Mouse (Mus musculus) ES-Bruce4 (cell line): ENCODE data around the gene Fam124a. TPM values are rescaled to one million over a fixed set of nuclear protein-coding genes. Genes with fewer than 3 reads are reported as not detected.

Experiments
- H3K27ac ChIP-seq: 2 replicates; pipeline ENCODE4 v1.5.1; 2012; ENCODE audit warnings: low read length, inconsistent platforms; ENCODE audit not compliant: insufficient read depth
- H3K27me3 ChIP-seq: 2 replicates; pipeline ENCODE4 v1.6.1; 2012; ENCODE audit warnings: mild to moderate bottlenecking, low read length, inconsistent platforms; ENCODE audit not compliant: control insufficient read depth, poor library complexity, insufficient read depth, severe bottlenecking
- H3K36me3 ChIP-seq: 2 replicates; pipeline ENCODE4 v1.6.1; 2012; ENCODE audit warnings: inconsistent platforms, mild to moderate bottlenecking, low read length, moderate library complexity; ENCODE audit not compliant: control insufficient read depth, poor library complexity, insufficient read depth, severe bottlenecking
- H3K4me1 ChIP-seq: one replicate; pipeline ENCODE4 v1.8.1; 2011; ENCODE audit warnings: low read length; ENCODE audit not compliant: control insufficient read depth, insufficient read depth
- H3K4me3 ChIP-seq: 2 replicates; pipeline ENCODE4 v1.5.1; 2011; ENCODE audit warnings: low read depth, mild to moderate bottlenecking, low read length
- H3K9ac ChIP-seq: 2 replicates; pipeline ENCODE4 v1.6.1; 2012; ENCODE audit warnings: low read depth, mild to moderate bottlenecking, inconsistent platforms; ENCODE audit not compliant: poor library complexity, severe bottlenecking
- H3K9me3 ChIP-seq: replicated peaks from 2 replicates; pipeline ENCODE4 v1.6.1; 2012; ENCODE audit warnings: mild to moderate bottlenecking, low read length, inconsistent platforms; ENCODE audit not compliant: control insufficient read depth, poor library complexity, insufficient read depth, severe bottlenecking
- CTCF ChIP-seq: IDR thresholded peaks from one replicate; pipeline ENCODE4 v1.8.1; 2011; ENCODE audit warnings: low read depth, low read length
- EP300 ChIP-seq: IDR thresholded peaks from 2 replicates; pipeline ENCODE4 v1.6.1; 2011; ENCODE audit warnings: low read depth, low read length; ENCODE audit not compliant: insufficient read depth
- POLR2A ChIP-seq: IDR thresholded peaks from one replicate; pipeline ENCODE4 v1.8.1; 2011; ENCODE audit warnings: low read length; ENCODE audit not compliant: insufficient read depth
- polyA plus RNA-seq: library from polyadenylated mRNA; stranded (reverse); fragments of >200 nt; gene quantifications from 2 replicates; pipeline ENCODE4 v1.2.4, GENCODE M21; 2011; ENCODE audit warnings: low read depth; ENCODE audit not compliant: missing spikeins, insufficient read depth, insufficient read length

Fam124a gene
- polyA plus RNA-seq = 1.4 and 1.5 TPM in 2 replicates

DNA sequence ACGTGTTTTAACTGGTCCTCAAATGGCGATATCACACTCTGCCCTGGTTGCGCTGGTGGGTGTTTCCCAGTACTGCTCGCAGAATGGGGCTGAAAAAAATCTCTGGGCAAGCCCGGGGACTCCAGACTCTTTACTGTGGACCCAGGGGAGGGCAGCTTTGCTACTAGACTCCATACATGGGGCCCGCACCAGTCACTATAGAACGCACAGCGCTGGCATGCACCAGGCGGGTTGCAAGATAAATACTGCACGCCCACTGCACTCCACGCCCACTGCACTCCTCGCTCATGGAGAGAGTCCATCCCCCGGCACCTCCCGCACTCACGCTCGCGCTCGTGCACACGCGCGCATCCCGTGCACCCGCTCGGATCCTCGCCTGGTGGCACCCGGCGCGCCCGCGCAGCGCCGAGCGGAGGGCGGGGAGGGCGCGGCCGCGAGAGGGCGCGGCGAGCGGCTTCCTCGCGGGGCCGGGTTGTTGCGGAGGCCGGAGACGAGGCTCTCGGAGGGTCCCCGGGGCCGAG lies at the start of gene Fam124a:
Fam124a (plus strand) TSS at position 429 of the 521 bp plus-strand sequence.
- Histone ChIP-seq H3K27me3 (peaks cover 3% of the 10 kb centered on the region), H3K36me3 (no peaks in the 10 kb centered on the region), H3K4me3 (peak within 1 kb of the TSS; percentile 71), H3K9ac (peak within 1 kb of the TSS; percentile 68), H3K27ac (no peak within 1 kb of the TSS), H3K9me3 (no peaks in the 10 kb centered on the region), H3K4me1 (no peaks in the 10 kb centered on the region)
- TF ChIP-seq EP300 (no peak), CTCF (peak; percentile 23), POLR2A (no peak)

DNA sequence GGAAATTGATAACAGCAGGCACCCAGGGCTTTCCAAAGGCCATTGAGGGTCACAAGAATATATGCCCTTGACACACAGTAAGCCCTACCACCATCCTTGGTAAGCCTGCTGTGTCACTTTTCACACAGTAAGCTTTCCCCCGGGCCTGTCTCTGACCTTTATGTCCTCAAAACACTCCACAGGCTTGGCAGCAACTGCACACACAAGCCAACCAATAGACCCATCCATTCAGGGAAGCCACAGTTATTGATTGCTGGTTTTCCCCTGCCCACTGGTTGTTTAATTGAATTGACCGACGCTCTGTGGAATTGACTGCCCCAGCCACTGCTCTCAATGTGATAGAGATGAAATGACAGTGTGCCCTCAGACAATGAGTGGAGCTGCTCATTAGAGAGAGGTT lies 49.3 kb upstream of the Fam124a start:
- Histone ChIP-seq H3K27me3 (no peaks in the 10 kb centered on the region), H3K9ac (no peak overlapping the region), H3K4me1 (no peaks in the 10 kb centered on the region), H3K27ac (no peak overlapping the region), H3K4me3 (no peak overlapping the region), H3K9me3 (no peaks in the 10 kb centered on the region), H3K36me3 (no peaks in the 10 kb centered on the region)
- no peak for TF ChIP-seq EP300
- no peak for TF ChIP-seq POLR2A
- no peak for TF ChIP-seq CTCF

DNA sequence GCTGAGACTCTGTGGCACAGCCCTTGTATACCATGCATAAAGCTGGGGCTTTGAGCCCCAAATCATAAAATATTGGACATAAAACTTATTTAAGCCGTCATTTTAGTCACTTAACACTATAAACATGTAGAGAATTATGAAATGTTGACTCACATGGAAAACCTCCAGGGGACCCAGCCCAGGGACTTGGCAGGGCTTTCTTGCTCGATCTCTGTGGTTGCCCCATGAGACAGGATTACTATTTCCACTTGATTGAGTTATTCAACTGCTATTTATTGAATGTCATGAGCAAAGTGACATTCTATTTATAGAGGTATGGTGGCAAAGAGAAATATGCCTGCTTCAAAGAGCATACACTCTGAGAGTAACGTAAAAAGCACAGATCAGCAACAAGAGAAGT lies 46.2 kb upstream of the Fam124a start:
- H3K4me1 ChIP-seq = no peaks in the 10 kb centered on the region
- H3K27me3 ChIP-seq = no peaks in the 10 kb centered on the region
- no peak for TF ChIP-seq CTCF
- H3K9ac ChIP-seq = no peak overlapping the region
- no peak overlapping the region for H3K27ac ChIP-seq
- H3K4me3 ChIP-seq = no peak overlapping the region
- no peaks in the 10 kb centered on the region for H3K36me3 ChIP-seq
- no peaks in the 10 kb centered on the region for H3K9me3 ChIP-seq

DNA sequence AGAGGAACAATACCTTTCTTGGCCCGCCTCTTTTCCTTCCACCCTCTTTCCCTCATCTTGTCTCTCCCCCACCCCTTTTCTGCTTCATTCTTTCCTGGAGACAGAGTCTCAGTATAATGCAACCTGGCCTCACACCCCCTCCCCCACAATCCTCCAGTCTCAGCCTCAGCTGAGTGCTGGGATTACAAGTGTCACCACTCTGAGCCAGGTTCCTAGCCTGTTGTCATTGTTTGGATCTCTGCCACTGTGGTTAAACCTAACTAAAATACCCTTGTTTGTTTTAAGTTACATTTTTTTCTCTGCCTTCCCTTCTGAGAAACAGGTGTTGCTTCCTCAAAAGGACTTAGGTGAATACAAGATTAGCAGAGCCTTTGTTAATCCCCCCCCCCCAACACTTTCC lies 42.7 kb upstream of the Fam124a start:
- Histone ChIP-seq H3K4me1 (no peaks in the 10 kb centered on the region), H3K4me3 (no peak overlapping the region), H3K9ac (no peak overlapping the region), H3K27ac (no peak overlapping the region), H3K36me3 (no peaks in the 10 kb centered on the region), H3K27me3 (no peaks in the 10 kb centered on the region), H3K9me3 (no peaks in the 10 kb centered on the region)
- no peak for TF ChIP-seq EP300
- no peak for TF ChIP-seq CTCF
- TF ChIP-seq POLR2A = no peak

DNA sequence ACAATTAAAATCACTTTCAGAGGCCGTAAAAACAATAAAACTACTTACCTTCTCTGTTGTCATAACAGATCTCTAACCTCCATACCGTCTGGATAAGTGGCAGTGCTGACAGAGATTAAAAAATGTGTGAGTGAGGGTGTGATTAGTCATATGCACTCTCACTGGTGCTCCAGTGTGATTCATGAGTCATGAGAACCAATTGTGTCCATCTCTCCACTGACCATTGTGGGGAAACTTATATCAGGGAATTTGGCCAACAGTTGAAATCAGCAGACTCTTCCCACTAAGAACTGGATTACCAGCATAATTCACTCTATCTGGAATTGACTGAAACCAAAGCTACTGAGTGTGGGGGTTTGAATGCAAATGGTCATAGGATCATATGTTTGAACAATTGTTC lies 24.6 kb upstream of the Fam124a start:
- TF ChIP-seq EP300 = no peak
- no peaks in the 10 kb centered on the region for H3K27me3 ChIP-seq
- H3K9me3 ChIP-seq = no peaks in the 10 kb centered on the region
- no peaks in the 10 kb centered on the region for H3K4me1 ChIP-seq
- H3K4me3 ChIP-seq = no peak overlapping the region
- no peaks in the 10 kb centered on the region for H3K36me3 ChIP-seq
- no peak overlapping the region for H3K9ac ChIP-seq
- H3K27ac ChIP-seq = no peak overlapping the region

DNA sequence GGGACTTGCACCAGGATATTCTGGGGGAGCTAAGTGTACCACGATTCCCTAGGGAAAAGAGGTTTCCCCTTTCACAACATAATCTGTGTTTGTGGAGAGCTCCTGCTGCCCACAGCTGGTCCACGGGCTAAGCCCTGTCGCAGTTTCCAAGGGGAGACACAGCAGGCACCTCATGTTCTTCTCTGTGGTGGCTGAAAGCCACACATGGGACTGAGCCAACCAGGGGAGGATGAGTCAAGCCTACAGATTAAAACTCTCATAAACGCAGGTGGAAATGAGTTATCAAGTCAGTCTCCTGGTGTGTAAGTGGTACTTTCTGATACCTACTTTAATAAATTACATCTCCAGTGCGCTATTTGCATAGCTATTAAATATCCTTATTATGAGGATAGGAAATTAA lies 19.4 kb upstream of the Fam124a start:
- Histone ChIP-seq H3K9ac (no peak overlapping the region), H3K4me1 (no peaks in the 10 kb centered on the region)
- TF ChIP-seq POLR2A = no peak
- TF ChIP-seq EP300 = no peak
- no peak for TF ChIP-seq CTCF

More for the DNA sequence above, 19.4 kb upstream of the Fam124a start:
- Histone ChIP-seq H3K9me3 (no peaks in the 10 kb centered on the region), H3K36me3 (no peaks in the 10 kb centered on the region), H3K27me3 (no peaks in the 10 kb centered on the region), H3K4me3 (no peak overlapping the region), H3K27ac (no peak overlapping the region)
